Mouse (Mus musculus): ENCODE data around the gene Gm49027.
A peak's percentile ranks its signal among the peaks of the same experiment; 100 is the strongest.

The Gm49027 gene

GRCm38 (mm10) chr5:123499717-123500116, 25.6 kb downstream of the Gm49027 start:
- peak; percentile 61 for DNase-seq

GRCm38 (mm10) chr5:123489935-123490334, 35.4 kb downstream of the Gm49027 start:
- DNase-seq = no peak

- no peak for DNase-seq
Observed at GRCm38 (mm10) chr5:123489112-123489785, 36.0 kb downstream of the Gm49027 start, which contains the start of the genes Lrrc43 and Il31. Gene Lrrc43 (plus strand): TSS chr5:123489305. Gene Il31 (minus strand): TSS chr5:123489489.

- no peak for DNase-seq
Observed at GRCm38 (mm10) chr5:123487659-123488395, 37.5 kb downstream of the Gm49027 start.

GRCm38 (mm10) chr5:123473817-123474216, 51.5 kb downstream of the Gm49027 start:
- DNase-seq = no peak

GRCm38 (mm10) chr5:123470784-123471400, 54.4 kb downstream of the Gm49027 start:
- no peak for DNase-seq

- DNase-seq = no peak
Observed at GRCm38 (mm10) chr5:123464638-123465037, 60.6 kb downstream of the Gm49027 start.
